Mouse (Mus musculus): ENCODE results near the gene Gucd1. TPM values are rescaled to one million over a fixed set of nuclear protein-coding genes. Genes with fewer than 3 reads are reported as not detected.
"Not testable (repeated sequence)": the region's sequence is repeated elsewhere in the genome, so short reads cannot be mapped to it uniquely, and the experiment has no call there.

Gucd1 gene
- total and polyA plus RNA-seq, 2 experiments from 2014 or later = 12.6 to 41.2 TPM

- Histone ChIP-seq H3K36me3 (ENCODE audit: insufficient read depth, low read length) (no peaks in the 10 kb centered on the region), H3K4me1 (ENCODE audit: insufficient read depth, low read length) (no peaks in the 10 kb centered on the region), H3K27me3 (ENCODE audit: insufficient read depth, low read length) (no peaks in the 10 kb centered on the region), H3K4me3 (ENCODE audit: low read depth, low read length) (no peak overlapping the region), H3K9ac (replicated peaks; ENCODE audit: low read length, poor library complexity, severe bottlenecking) (no peak overlapping the region), H3K27ac (ENCODE audit: low read depth, low read length) (no peak overlapping the region), H3K9me3 (ENCODE audit: low read length) (peaks cover 7% of the 10 kb centered on the region; the same call in 1 of the 2 replicates), H3K4me2 (ENCODE audit: low read depth, low read length, poor library complexity, severe bottlenecking) (no peak overlapping the region)
- ATAC-seq (ENCODE audit: low FRiP score) = no peak
- 86% methylated on average over 5 of the region's 5 CpGs for WGBS
- no peak for DNase-seq (ENCODE audit: low spot score)
- no peak for TF ChIP-seq CTCF (IDR thresholded peaks at IDR 0.05)
Measured at GRCm38 (mm10) chr10:75350564-75350963, 167.2 kb downstream of the Gucd1 start.

GRCm38 (mm10) chr10:75345265-75345664 lies 172.5 kb downstream of the Gucd1 start:
- Histone ChIP-seq H3K9ac (replicated peaks; ENCODE audit: low read length, poor library complexity, severe bottlenecking) (no peak overlapping the region), H3K4me3 (ENCODE audit: low read depth, low read length) (no peak overlapping the region), H3K36me3 (ENCODE audit: insufficient read depth, low read length) (no peaks in the 10 kb centered on the region), H3K9me3 (ENCODE audit: low read length) (peaks cover 7% of the 10 kb centered on the region; the same call in 1 of the 2 replicates), H3K4me2 (ENCODE audit: low read depth, low read length, poor library complexity, severe bottlenecking) (no peak overlapping the region), H3K4me1 (ENCODE audit: insufficient read depth, low read length) (no peaks in the 10 kb centered on the region), H3K27ac (ENCODE audit: low read depth, low read length) (no peak overlapping the region), H3K27me3 (ENCODE audit: insufficient read depth, low read length) (no peaks in the 10 kb centered on the region)
- TF ChIP-seq CTCF (IDR thresholded peaks at IDR 0.05) = no peak
- no peak for ATAC-seq (ENCODE audit: low FRiP score)
- WGBS = 62% methylated on average over 2 of the region's 2 CpGs
- no peak for DNase-seq (ENCODE audit: low spot score)

- WGBS = 72% methylated on average over 1 of the region's 1 CpGs
- H3K27ac ChIP-seq (ENCODE audit: low read depth, low read length); H3K4me3 ChIP-seq (ENCODE audit: low read depth, low read length); ATAC-seq (ENCODE audit: low FRiP score); H3K36me3 ChIP-seq (ENCODE audit: insufficient read depth, low read length); H3K4me1 ChIP-seq (ENCODE audit: insufficient read depth, low read length); H3K27me3 ChIP-seq (ENCODE audit: insufficient read depth, low read length); DNase-seq (ENCODE audit: low spot score); H3K9ac ChIP-seq (replicated peaks; ENCODE audit: low read length, poor library complexity, severe bottlenecking); H3K4me2 ChIP-seq (ENCODE audit: low read depth, low read length, poor library complexity, severe bottlenecking); H3K9me3 ChIP-seq (ENCODE audit: low read length): not testable (repeated sequence)
Measured at GRCm38 (mm10) chr10:75344563-75344962, 173.2 kb downstream of the Gucd1 start.

GRCm38 (mm10) chr10:75341936-75342335 lies 175.8 kb downstream of the Gucd1 start:
- 44% methylated on average over 8 of the region's 8 CpGs for WGBS

GRCm38 (mm10) chr10:75339377-75339776 lies 178.4 kb downstream of the Gucd1 start:
- ATAC-seq (ENCODE audit: low FRiP score) (no peak), DNase-seq (ENCODE audit: low spot score) (no peak)
- H3K4me2 ChIP-seq (ENCODE audit: low read depth, low read length, poor library complexity, severe bottlenecking) = no peak overlapping the region
- 88% methylated on average over 7 of the region's 7 CpGs for WGBS
- H3K27ac ChIP-seq (ENCODE audit: low read depth, low read length) = no peak overlapping the region
- no peak for TF ChIP-seq CTCF (IDR thresholded peaks at IDR 0.05)
- H3K4me3 ChIP-seq (ENCODE audit: low read depth, low read length) = no peak overlapping the region
- no peaks in the 10 kb centered on the region for H3K4me1 ChIP-seq (ENCODE audit: insufficient read depth, low read length)
- no peaks in the 10 kb centered on the region for H3K36me3 ChIP-seq (ENCODE audit: insufficient read depth, low read length)
- no peaks in the 10 kb centered on the region for H3K27me3 ChIP-seq (ENCODE audit: insufficient read depth, low read length)
- no peaks in the 10 kb centered on the region for H3K9me3 ChIP-seq (ENCODE audit: low read length)
- H3K9ac ChIP-seq (replicated peaks; ENCODE audit: low read length, poor library complexity, severe bottlenecking) = no peak overlapping the region

More at GRCm38 (mm10) chr10:75341936-75342335, 175.8 kb downstream of the Gucd1 start:
- Histone ChIP-seq H3K9ac (replicated peaks; ENCODE audit: low read length, poor library complexity, severe bottlenecking) (no peak overlapping the region), H3K4me2 (ENCODE audit: low read depth, low read length, poor library complexity, severe bottlenecking) (no peak overlapping the region), H3K27ac (ENCODE audit: low read depth, low read length) (no peak overlapping the region), H3K27me3 (ENCODE audit: insufficient read depth, low read length) (no peaks in the 10 kb centered on the region), H3K9me3 (ENCODE audit: low read length) (peaks cover 7% of the 10 kb centered on the region; the same call in 1 of the 2 replicates), H3K36me3 (ENCODE audit: insufficient read depth, low read length) (no peaks in the 10 kb centered on the region), H3K4me1 (ENCODE audit: insufficient read depth, low read length) (no peaks in the 10 kb centered on the region), H3K4me3 (ENCODE audit: low read depth, low read length) (no peak overlapping the region)
- ATAC-seq (ENCODE audit: low FRiP score) = no peak
- DNase-seq (ENCODE audit: low spot score) = no peak
- no peak for TF ChIP-seq CTCF (IDR thresholded peaks at IDR 0.05)

GRCm38 (mm10) chr10:75338852-75339251 lies 178.9 kb downstream of the Gucd1 start:
- Histone ChIP-seq H3K4me2 (ENCODE audit: low read depth, low read length, poor library complexity, severe bottlenecking) (no peak overlapping the region), H3K9ac (replicated peaks; ENCODE audit: low read length, poor library complexity, severe bottlenecking) (no peak overlapping the region), H3K4me1 (ENCODE audit: insufficient read depth, low read length) (no peaks in the 10 kb centered on the region), H3K27ac (ENCODE audit: low read depth, low read length) (no peak overlapping the region), H3K4me3 (ENCODE audit: low read depth, low read length) (no peak overlapping the region), H3K36me3 (ENCODE audit: insufficient read depth, low read length) (no peaks in the 10 kb centered on the region), H3K27me3 (ENCODE audit: insufficient read depth, low read length) (no peaks in the 10 kb centered on the region), H3K9me3 (ENCODE audit: low read length) (no peaks in the 10 kb centered on the region)
- TF ChIP-seq CTCF (IDR thresholded peaks at IDR 0.05) = no peak
- 77% methylated on average over 5 of the region's 5 CpGs for WGBS
- ATAC-seq (ENCODE audit: low FRiP score) (no peak), DNase-seq (ENCODE audit: low spot score) (no peak)
